Mouse (Mus musculus): ENCODE data around the gene Cul9.
"Not testable (repeated sequence)": the region's sequence is repeated elsewhere in the genome, so short reads cannot be mapped to it uniquely, and the experiment has no call there.

Gene Cul9

GRCm38 (mm10) chr17:46545813-46546564 is at the start of gene Cul9:
Gene Cul9 (minus strand): TSS chr17:46546388.
- DNase-seq: peak; percentile 94

DNA sequence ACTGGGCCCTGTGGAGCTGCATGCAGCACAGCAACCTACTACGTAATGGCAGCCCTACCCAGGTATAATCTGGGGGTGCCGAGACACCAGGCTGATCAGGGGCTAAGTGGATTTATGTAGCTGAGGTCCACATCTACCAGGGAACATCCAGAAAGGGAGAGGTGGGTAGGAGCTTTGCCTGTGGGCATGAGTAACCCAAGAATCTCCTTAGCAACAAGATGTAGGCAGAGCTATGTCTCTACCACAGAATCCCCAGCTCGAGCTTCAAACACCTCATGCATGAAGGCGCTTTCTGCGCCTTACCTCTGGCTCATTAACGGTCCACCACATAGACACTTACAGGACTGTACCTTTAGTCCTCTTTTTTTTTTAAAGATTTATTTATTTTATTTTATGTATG is 49.1 kb upstream of the Cul9 start:
- DNase-seq: no peak

DNA sequence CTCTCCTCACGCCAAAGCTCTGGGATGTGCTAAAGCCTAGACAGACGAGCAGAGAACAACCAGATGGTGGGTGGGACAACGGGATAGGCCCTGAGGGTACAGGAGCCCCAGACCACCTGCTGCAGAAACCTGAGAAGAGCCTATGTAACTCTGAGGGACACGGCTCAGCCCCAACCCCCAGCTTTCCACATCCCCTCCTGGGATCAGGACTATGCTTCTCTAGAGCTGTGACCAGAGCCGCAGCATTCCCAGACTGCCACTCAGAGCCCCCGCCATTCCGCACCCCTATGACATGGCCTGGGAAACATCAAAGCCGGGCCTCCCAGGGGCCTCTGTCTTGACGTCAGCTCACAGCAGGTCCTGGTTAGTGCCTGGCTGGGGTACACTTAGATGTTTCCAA is 48.4 kb upstream of the Cul9 start:
- DNase-seq: no peak

DNA sequence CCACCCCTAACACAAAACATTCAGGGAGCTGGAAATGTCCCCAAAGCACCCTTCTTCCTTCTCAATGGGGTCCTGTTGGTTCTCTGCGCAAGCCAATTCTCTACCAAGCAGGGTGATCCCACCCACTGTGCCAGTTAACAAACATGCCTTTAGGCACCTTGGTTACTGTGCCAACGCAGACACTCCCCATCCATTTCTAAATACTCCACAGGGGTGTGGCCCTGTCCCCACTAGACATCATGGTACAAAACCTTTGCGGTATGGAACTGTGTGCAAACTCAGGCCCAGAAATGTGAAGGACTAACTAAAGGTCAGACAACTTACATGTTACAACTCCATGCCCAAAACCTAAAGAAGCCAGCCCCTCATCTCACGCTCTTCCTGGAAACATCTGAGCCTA is 46.9 kb upstream of the Cul9 start:
- no peak for DNase-seq

- no peak for DNase-seq
Measured at GRCm38 (mm10) chr17:46591406-46591805, 45.2 kb upstream of the Cul9 start.

DNA sequence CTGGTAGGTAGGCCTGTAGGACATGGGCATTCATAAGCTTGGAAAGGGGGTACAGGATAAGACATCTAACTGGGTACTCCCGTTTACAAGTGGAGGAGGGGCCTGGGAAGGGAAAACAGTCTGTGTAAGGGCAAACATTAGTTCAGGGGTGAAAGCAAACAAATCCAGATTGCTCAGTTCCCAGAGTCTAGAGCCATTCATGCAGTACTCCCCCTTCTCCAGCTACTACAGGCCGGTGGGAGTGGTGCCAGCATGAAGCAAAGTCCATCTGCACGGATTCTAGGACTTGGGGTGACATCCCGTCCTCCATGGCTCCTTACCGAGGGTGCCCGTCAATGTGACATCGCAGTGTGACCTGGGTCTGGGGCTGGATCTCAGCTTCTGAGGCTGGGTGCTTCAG is 44.3 kb upstream of the Cul9 start:
- no peak for DNase-seq

DNA sequence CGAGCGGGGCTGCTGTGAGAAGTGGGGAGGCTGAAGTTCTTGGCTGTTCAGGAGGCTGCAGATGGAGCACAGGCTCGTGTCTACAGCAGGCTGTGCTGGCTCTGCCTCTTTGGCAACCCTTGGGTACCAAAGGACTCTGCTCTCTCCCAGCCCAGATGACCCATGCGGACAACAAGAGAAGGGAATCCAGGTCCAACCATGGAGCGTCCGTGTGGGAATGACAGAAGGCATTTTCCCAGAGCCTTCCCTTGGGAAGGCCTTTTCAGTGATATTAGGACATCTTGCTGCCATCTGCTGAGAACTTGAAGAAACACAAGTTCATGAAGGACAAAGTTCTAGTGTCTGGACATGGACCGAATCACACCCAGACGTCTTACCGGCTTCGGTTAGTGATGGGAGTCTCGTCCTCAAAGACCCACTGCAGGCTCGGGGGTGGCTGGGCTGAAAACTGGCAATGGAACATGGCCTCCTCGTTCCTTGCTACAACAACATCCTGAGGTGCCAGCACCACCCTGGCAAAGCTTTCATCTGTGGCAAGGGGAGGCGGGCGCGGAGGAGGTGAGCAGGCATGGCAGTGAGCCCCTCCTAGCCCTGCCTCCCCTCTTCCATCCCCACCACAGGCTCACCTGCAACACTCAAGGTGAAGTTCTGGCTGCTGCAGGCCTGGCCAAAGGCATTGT is 43.6 kb upstream of the Cul9 start:
- DNase-seq: no peak

GRCm38 (mm10) chr17:46588913-46589312 is 42.7 kb upstream of the Cul9 start:
- DNase-seq: no peak

- DNase-seq: no peak
Measured at GRCm38 (mm10) chr17:46588173-46588572, 42.0 kb upstream of the Cul9 start.

DNA sequence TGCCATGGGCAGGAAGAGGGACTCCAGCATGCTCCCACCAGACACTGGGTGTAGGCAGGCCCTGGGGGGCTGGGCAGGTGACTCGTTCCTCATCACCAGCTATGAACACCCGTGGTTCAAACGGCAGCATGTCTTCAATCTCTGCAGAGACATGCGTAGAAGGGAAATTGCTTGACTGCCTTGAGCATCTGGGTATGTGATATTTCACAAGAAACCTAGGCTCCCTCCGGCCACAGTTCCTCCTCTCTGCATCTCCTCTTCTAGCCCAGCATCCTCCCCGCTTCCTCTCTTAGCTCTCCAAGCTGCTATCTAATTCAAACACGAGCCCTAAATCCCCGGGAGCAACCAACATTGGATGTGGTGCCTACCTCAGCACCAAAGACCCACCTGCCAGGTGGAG is 40.1 kb upstream of the Cul9 start:
- DNase-seq: no peak

DNA sequence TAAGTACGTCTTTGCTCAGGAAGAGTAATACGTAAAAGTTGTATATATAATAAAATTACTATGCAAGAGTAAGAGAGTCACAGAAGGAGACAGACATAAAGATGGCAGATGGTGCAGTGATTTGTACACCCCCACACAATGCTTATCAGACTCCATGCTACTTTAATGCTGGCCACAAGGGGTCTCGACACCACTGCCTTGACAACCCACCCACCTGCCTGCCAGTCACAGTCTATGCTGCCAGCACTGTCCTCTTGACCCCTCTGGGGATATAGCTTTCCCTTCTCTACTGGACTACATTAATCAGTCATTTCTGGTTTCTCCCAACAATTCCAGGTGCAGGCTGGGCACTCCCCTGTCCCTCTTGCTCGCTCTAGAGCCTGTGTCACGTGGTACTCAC is 32.5 kb upstream of the Cul9 start:
- DNase-seq: no peak

DNA sequence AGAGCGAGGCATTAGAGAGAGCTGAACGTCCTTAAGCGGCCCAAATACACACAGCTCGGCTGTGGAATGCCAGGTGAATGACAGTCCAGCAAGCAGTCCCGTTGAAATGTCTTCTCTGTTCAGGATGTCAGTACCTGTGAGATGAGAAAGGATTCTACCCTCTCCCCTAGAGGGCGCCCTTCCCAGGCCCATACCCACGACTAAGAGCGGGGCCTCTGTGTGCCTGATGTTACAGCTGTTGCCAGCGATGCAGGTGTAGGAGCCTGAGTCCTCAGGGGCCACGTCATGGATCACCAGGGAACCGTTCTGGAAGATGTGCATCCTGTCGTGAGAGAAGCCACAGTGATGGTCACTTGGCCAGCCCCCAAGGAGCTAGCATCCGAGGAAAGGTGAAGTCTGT is 29.9 kb upstream of the Cul9 start:
- DNase-seq: no peak

GRCm38 (mm10) chr17:46574535-46574934 is 28.3 kb upstream of the Cul9 start:
- DNase-seq: no peak

- DNase-seq: no peak
Measured at GRCm38 (mm10) chr17:46571005-46571404, 24.8 kb upstream of the Cul9 start.

DNA sequence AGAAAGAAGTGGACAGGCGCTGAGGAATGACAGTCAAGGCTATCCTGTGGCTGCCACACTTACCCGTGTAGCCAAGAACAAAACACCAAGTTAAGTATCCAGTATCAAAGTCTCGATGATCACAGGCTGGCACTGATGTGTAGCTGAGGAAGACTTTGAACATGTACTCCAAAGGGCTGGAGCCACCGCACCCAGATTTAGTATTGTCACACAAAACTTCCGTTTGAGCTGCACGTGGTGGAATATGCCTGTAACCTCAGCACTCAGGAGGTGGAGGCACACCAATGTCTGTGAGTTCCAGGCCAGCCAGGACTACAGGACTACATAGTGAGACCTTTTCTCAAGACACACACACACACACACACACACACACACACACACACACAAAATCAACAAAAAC is 13.0 kb upstream of the Cul9 start:
- DNase-seq: no peak

GRCm38 (mm10) chr17:46558151-46558550 is 12.0 kb upstream of the Cul9 start:
- no peak for DNase-seq

GRCm38 (mm10) chr17:46557321-46557720 is 11.1 kb upstream of the Cul9 start:
- DNase-seq: not testable (repeated sequence)

DNA sequence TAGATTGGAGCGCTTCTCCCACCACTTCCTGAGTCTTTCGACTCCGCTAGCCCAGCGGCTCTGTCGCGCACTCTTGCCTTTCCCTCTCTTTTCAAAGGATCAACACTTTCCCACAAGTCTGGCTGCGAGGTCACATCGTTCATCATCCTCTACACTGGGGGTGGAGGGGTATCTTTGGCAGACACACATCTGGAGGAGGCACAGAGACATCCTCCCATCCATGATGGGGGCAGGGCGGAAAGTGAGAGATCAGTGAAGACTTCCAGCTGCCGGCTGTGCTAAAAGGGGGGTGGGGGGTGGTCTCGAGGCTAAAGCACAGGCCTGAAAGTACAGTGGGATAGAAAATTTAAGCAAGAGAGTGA is 10.4 kb upstream of the Cul9 start:
- DNase-seq: no peak

DNA sequence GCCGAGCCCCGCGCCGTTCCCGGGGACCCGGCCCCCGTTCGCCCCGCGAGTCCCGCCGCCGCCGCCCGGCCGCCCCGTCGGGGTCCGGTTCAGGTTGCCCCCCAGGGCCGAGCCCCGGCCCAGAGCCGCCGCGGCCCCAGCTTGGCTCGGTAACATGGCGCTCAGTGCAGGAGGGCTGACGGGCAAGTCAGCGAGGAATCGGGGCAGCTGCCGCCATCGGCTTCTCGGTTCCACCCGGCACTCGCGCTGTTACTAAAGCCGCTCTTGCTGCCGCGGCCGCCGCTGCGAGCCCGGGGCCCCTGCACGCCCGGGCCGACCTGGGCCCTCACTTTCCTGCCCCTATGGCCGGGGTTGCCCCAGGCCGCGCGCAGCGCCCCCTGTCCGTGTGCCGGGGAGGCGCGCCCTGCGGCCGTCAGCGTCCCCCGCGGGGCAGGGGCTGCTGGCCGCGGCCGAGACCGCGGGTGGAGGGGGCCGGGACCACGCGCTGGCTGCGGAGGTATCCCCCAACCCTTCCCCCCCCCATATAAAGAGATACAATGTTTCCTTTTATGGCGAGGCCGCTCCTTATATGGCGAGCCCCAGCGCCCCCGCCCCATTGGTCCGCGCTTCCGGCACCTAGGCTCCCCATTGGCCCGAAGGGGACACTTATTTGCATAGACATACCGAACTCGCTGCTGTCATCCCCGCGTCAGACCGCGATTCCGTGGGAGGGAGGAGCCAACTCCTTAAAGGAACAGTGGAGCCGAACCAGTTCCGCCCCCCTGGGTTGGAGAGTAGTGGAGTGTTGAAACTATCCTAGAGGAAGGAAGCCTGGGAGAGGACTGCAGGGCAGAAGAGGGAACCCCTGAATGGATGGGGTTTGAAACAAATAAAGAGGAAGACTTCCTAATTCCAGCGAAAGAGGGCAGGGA is 9.7 kb upstream of the Cul9 start, which contains the start of gene Srf:
Gene Srf, minus strand, starts transcription at position 503 of the 911 bp plus-strand sequence.
- peak; percentile 99 for DNase-seq

DNA sequence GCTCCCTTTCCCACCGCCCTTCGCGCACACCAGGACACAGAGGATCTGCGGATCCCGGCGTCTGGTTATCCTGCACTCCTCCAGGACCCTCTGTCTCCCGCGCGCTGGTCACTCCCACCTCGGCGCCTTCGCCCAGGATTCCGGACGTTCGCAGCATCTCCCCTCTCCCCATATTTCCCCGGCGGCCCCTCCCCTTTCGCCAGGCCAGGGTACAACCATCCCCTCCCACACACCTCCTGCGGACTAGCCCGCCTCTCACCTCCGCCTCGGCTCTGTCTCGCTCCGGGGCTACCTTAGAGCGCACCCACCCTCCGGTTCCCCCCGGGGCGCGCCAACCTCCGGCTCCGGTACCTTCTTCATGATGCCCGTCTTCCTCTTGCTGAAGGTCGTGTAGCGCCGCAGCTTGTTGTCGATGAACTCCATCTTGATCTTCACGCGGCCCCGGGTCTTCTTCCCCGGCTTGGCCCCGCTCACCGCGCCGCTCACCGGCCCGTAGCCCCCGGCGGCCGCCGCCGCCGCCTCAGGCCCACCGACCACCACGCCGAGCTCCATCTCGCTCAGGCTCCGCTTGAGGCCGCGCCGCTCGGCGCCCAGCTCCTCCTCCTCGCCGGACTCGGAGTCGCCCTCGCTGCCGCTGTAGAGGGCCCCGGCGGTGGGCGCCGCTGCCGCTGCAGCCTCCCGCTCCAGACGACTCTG is 8.9 kb upstream of the Cul9 start:
- DNase-seq: no peak

- DNase-seq: peak; percentile 48
Measured at GRCm38 (mm10) chr17:46554646-46554976, 8.4 kb upstream of the Cul9 start.

DNA sequence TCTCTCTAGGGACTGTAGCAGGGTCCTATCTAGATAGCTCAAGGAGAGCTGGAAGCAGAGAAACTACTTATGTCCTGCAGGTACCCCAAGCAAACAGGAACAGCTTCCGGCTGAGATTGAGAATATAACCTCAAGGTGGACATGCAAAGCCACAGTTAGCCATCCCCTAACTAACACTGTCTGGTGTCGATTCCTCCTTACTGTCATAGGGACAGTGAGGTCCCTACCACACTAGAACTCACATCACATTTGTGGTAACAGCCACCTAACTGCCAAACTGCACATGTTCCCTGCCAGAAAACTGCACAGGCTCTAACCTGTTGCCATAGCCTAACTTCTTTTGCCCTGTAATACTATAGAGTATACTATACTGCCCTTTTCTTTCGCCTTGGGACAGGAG is 7.7 kb upstream of the Cul9 start:
- DNase-seq: no peak

DNA sequence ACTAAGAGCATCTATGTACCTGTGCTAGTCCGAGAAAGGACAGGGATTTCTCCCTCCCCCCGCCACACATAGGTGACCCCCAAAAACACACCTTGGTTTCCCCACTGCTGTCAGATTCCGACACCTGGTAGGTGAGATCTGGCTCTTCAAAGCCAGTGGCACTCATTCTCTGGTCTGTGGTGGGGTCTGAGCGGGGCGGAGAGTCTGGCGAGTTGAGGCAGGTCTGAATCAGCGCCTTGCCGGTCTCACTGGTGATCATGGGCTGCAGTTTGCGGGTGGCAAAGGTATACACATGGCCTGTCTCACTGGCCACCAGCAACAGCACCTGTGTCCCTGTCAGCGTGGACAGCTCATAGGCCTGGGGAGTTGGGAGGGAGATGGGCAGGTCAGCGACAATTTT is 7.3 kb upstream of the Cul9 start:
- DNase-seq: no peak

Data from right cerebral cortex, adult 18-20 months (tissue).